Mouse (Mus musculus) brain, embryonic 14.5 days (tissue): ENCODE measurements at regions not wholly inside any gene's neighbourhood (a gene's known extent, or its start where the extent isn't known, plus 50 kb on each side); places are given as distances from the start of the nearest gene placed in this dataset.

Experiments
- DNase-seq: peaks from one replicate; pipeline ENCODE4 v3.0.0-alpha.2; 2011; ENCODE audit warnings: low read depth
- CTCF ChIP-seq: fragments of 200-500 bp; IDR thresholded peaks from 2 replicates; pipeline ENCODE4 v1.5.1; 2012; ENCODE audit warnings: inconsistent platforms, mild to moderate bottlenecking, moderate library complexity, borderline replicate concordance; ENCODE audit not compliant: insufficient read depth, insufficient read length; ENCODE audit errors: extremely low read depth
- POLR2A ChIP-seq: fragments of 200-500 bp; IDR thresholded peaks from 2 replicates; pipeline ENCODE4 v1.6.1; 2012; ENCODE audit warnings: mild to moderate bottlenecking, inconsistent platforms, borderline replicate concordance; ENCODE audit not compliant: poor library complexity, insufficient read depth, insufficient read length, severe bottlenecking; ENCODE audit errors: extremely low read depth

GRCm38 (mm10) chr10:25118674-25119670 is 188.7 kb downstream of the Akap7 start:
- TF ChIP-seq POLR2A: no peak
- no peak for TF ChIP-seq CTCF
- peak; percentile 17 for DNase-seq

GRCm38 (mm10) chr10:25114316-25114715 is 187.0 kb upstream of the Arg1 start:
- TF ChIP-seq CTCF (no peak), POLR2A (no peak)
- DNase-seq: no peak

DNA sequence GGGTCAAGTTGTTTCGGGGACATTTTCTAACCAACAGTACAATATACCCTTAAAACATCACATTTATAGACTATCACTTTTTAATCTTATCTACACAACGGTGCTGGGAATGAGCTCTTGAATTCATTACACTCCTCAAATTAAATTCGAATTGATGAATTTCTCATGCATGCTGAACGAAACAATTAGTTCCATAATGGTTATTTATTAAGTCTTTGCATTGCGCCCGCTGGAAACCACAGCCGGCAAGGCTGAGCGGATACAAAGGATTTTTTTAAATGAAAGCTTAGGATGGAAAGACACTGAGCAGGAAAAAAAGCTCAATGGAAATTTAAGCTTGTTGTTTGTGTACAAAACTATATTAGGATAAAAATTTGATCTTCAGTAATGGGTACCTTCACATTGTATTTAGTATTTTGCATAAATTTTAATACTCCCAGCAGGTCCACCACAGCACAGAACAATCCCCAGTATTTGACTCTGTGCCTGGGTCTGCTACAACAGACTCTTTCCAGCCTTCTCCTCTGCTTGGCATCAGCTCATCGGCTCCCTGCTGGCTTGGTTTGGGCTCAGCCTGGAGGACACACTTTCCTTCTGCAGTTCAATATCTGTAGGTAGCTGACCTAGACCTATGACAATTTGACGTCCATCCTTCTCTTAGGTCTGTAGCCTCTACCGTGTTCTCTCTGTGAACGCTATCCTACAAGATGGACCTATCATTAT is 185.3 kb upstream of the Arg1 start:
- peak; percentile 62 for DNase-seq
- TF ChIP-seq POLR2A: no peak
- no peak for TF ChIP-seq CTCF

DNA sequence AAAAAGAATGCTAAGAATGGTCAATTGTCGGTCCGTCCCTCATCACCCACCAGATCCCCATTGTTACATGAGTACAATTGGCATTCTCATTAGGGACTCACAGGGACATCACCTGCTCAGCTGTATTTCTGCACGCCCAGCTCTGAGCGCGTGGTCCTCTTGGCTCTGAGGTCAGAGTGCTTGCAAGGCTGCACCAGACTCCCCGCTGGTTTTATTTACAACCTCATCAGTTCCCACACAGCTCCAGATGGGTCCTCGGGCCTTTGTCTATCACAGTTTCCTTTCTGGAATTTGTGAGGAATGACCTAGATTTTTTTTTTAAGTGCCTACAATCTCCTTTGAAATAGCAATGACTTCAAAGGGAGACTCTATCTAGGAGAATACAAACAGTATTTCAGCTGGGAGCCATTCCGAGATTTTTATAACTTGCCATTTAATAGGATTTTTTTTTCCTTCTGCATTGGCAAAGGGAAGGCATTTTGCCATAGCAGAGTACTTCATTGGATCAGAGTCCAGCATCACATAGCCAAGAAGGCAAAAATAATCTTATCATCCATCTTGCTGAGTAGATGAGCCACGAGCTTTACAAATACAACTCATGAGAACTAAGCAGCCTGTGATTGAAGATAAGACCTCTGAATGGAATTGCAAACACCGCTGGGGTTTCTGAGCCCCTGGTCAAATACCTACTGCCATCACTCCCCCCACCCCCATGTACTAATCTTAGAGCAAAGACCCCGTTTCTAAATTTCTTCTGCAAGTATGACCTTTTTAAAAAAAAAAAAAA is 184.5 kb upstream of the Arg1 start:
- TF ChIP-seq CTCF: no peak
- no peak for TF ChIP-seq POLR2A
- peak; percentile 84 for DNase-seq

DNA sequence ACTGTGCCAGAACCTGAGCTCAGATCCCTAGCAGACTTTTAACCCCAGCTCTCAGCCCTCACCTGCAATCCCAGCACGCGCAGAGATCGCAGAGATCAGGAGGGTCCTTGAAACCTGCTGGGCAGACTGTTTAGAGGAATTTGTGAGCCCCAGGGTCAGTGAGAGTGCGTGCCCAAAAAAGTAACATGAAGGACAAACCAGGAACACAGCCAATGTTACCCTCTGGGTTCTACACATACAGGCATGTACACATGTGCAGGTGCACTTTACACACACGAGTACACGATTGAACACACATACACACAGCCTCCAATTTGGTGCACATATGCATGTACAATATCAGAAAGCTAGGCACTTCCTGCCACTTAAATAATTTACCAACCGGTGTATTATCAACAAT is 183.9 kb upstream of the Arg1 start:
- DNase-seq: peak; percentile 18
- no peak for TF ChIP-seq POLR2A
- TF ChIP-seq CTCF: no peak

GRCm38 (mm10) chr10:25098070-25098469 is 170.8 kb upstream of the Arg1 start:
- DNase-seq: no peak
- TF ChIP-seq POLR2A: no peak
- TF ChIP-seq CTCF: no peak

- TF ChIP-seq CTCF: no peak
- no peak for TF ChIP-seq POLR2A
- DNase-seq: no peak
Observed at GRCm38 (mm10) chr10:25089705-25090386, 162.6 kb upstream of the Arg1 start.

- no peak for TF ChIP-seq POLR2A
- no peak for TF ChIP-seq CTCF
- DNase-seq: no peak
Observed at GRCm38 (mm10) chr10:25086745-25087144, 159.5 kb upstream of the Arg1 start.

GRCm38 (mm10) chr10:25082930-25083329 is 155.6 kb upstream of the Arg1 start:
- TF ChIP-seq POLR2A: no peak
- TF ChIP-seq CTCF: no peak
- DNase-seq: peak; percentile 53

DNA sequence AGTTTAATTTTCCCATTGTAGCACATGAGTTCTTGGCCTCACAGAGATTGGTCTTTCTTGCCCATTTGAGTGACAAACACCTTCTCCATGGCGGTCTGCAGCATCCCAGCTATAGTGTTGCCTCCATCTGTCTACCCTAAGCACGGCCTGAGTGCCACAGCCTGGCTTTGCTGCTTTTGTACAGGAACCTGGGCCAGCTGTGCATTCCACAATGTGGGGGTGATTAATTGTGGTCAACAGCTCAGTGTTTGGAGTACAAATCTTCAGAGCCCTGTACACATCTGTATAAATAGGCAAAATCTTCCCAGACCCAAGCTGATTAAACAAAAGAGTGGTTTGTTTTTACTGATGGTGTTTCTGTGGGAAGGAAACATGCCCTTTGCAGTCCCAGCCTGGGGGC is 145.3 kb upstream of the Arg1 start:
- TF ChIP-seq CTCF: no peak
- no peak for DNase-seq
